Mouse (Mus musculus): ENCODE data around the gene Olfr555. TPM values are rescaled to one million over a fixed set of nuclear protein-coding genes. Genes with fewer than 3 reads are reported as not detected.
"Not testable (repeated sequence)": the region's sequence is repeated elsewhere in the genome, so short reads cannot be mapped to it uniquely, and the experiment has no call there.

Olfr555 gene
- total RNA-seq (2014; fragmentation: Nextera tagmentation) (not detected in 2 replicates), total RNA-seq (2017) (not detected in 2 replicates)

- no peak for ATAC-seq (replicated peaks; ENCODE audit: low FRiP score, low TSS enrichment, poor library complexity, severe bottlenecking)
Measured at GRCm38 (mm10) chr7:102658523-102658922, at the start of gene Olfr555. Gene Olfr555 (plus strand): TSS chr7:102658823.

- ATAC-seq (replicated peaks; ENCODE audit: low FRiP score, low TSS enrichment, poor library complexity, severe bottlenecking): no peak
Measured at GRCm38 (mm10) chr7:102618118-102618517, 40.5 kb upstream of the Olfr555 start, which contains the start of gene Olfr553. Gene Olfr553 (minus strand): TSS chr7:102618218.

- ATAC-seq (replicated peaks; ENCODE audit: low FRiP score, low TSS enrichment, poor library complexity, severe bottlenecking): no peak; the same call in 1 of the 2 replicates
Measured at GRCm38 (mm10) chr7:102619608-102620007, 39.0 kb upstream of the Olfr555 start.

- not testable (repeated sequence) for ATAC-seq (replicated peaks; ENCODE audit: low FRiP score, low TSS enrichment, poor library complexity, severe bottlenecking)
Measured at GRCm38 (mm10) chr7:102620368-102620767, 38.3 kb upstream of the Olfr555 start.

- ATAC-seq (replicated peaks; ENCODE audit: low FRiP score, low TSS enrichment, poor library complexity, severe bottlenecking): peak; percentile 88
Measured at GRCm38 (mm10) chr7:102636665-102637064, 22.0 kb upstream of the Olfr555 start.

GRCm38 (mm10) chr7:102638132-102638531, 20.5 kb upstream of the Olfr555 start, which contains the start of gene Olfr554:
Gene Olfr554 (plus strand): TSS chr7:102638432.
- ATAC-seq (replicated peaks; ENCODE audit: low FRiP score, low TSS enrichment, poor library complexity, severe bottlenecking): no peak

- ATAC-seq (replicated peaks; ENCODE audit: low FRiP score, low TSS enrichment, poor library complexity, severe bottlenecking): not testable (repeated sequence)
Measured at GRCm38 (mm10) chr7:102644945-102645344, 13.7 kb upstream of the Olfr555 start.

- ATAC-seq (replicated peaks; ENCODE audit: low FRiP score, low TSS enrichment, poor library complexity, severe bottlenecking): no peak
Measured at GRCm38 (mm10) chr7:102664599-102664998, 6.0 kb downstream of the Olfr555 start, which contains the start of gene Olfr556. Gene Olfr556 (plus strand): TSS chr7:102664899.

GRCm38 (mm10) chr7:102665378-102665777, 6.8 kb downstream of the Olfr555 start:
- ATAC-seq (replicated peaks; ENCODE audit: low FRiP score, low TSS enrichment, poor library complexity, severe bottlenecking): no peak

- ATAC-seq (replicated peaks; ENCODE audit: low FRiP score, low TSS enrichment, poor library complexity, severe bottlenecking): no peak
Measured at GRCm38 (mm10) chr7:102676225-102676624, 17.6 kb downstream of the Olfr555 start.

- no peak for ATAC-seq (replicated peaks; ENCODE audit: low FRiP score, low TSS enrichment, poor library complexity, severe bottlenecking)
Measured at GRCm38 (mm10) chr7:102681916-102682315, 23.3 kb downstream of the Olfr555 start.

GRCm38 (mm10) chr7:102686944-102687501, 28.4 kb downstream of the Olfr555 start, which contains the start of gene Trim68:
Gene Trim68 (minus strand): TSS chr7:102687327.
- ATAC-seq (replicated peaks; ENCODE audit: low FRiP score, low TSS enrichment, poor library complexity, severe bottlenecking): peak; percentile 100

GRCm38 (mm10) chr7:102695358-102696125, 36.9 kb downstream of the Olfr555 start, which contains the start of gene Olfr557:
Gene Olfr557 (plus strand): TSS chr7:102695910.
- ATAC-seq (replicated peaks; ENCODE audit: low FRiP score, low TSS enrichment, poor library complexity, severe bottlenecking): peak; percentile 91

GRCm38 (mm10) chr7:102698461-102698860, 39.8 kb downstream of the Olfr555 start:
- ATAC-seq (replicated peaks; ENCODE audit: low FRiP score, low TSS enrichment, poor library complexity, severe bottlenecking): no peak

- no peak for ATAC-seq (replicated peaks; ENCODE audit: low FRiP score, low TSS enrichment, poor library complexity, severe bottlenecking)
Measured at GRCm38 (mm10) chr7:102701915-102702314, 43.3 kb downstream of the Olfr555 start, which contains the start of gene Olfr558. Gene Olfr558 (plus strand): TSS chr7:102702215.

Other genes with a start within 250 kb of the Olfr555 start
- 270 and 301 TPM in 2 replicates for gene Rrm1, start 217.1 kb upstream of the Olfr555 start, total RNA-seq (2014; fragmentation: Nextera tagmentation)
- 1,022 TPM in 2 replicates for gene Rrm1, start 217.1 kb upstream of the Olfr555 start, total RNA-seq (2017)
- not detected in 2 replicates for gene Olfr543, start 177.1 kb upstream of the Olfr555 start, total RNA-seq (2014; fragmentation: Nextera tagmentation)
- 0.09 TPM in 1 of 2 replicates, not detected in the other for gene Olfr543, start 177.1 kb upstream of the Olfr555 start, total RNA-seq (2017)
- not detected in 2 replicates for gene Olfr544, start 170.5 kb upstream of the Olfr555 start, total RNA-seq (2014; fragmentation: Nextera tagmentation)
- 0.05 TPM in 1 of 2 replicates, not detected in the other for gene Olfr544, start 170.5 kb upstream of the Olfr555 start, total RNA-seq (2017)
- not detected in 2 replicates for gene Olfr545, start 159.2 kb upstream of the Olfr555 start, total RNA-seq (2014; fragmentation: Nextera tagmentation)
- not detected in 2 replicates for gene Olfr545, start 159.2 kb upstream of the Olfr555 start, total RNA-seq (2017)
- gene Olfr547, start 124.1 kb upstream of the Olfr555 start, total RNA-seq (2014; fragmentation: Nextera tagmentation): not detected in 2 replicates
- not detected in 2 replicates for gene Olfr547, start 124.1 kb upstream of the Olfr555 start, total RNA-seq (2017)
- gene Olfr548-ps1, start 117.9 kb upstream of the Olfr555 start, total RNA-seq (2014; fragmentation: Nextera tagmentation): not detected in 2 replicates
- not detected in 2 replicates for gene Olfr548-ps1, start 117.9 kb upstream of the Olfr555 start, total RNA-seq (2017)
- gene Olfr549, start 109.0 kb upstream of the Olfr555 start, total RNA-seq (2014; fragmentation: Nextera tagmentation): not detected in 2 replicates
- not detected in 2 replicates for gene Olfr549, start 109.0 kb upstream of the Olfr555 start, total RNA-seq (2017)
- 10.2 and 20.0 TPM in 2 replicates for gene Trim21, start 93.3 kb upstream of the Olfr555 start, total RNA-seq (2014; fragmentation: Nextera tagmentation)
- gene Trim21, start 93.3 kb upstream of the Olfr555 start, total RNA-seq (2017): 24.0 and 31.5 TPM in 2 replicates
- not detected in 2 replicates for gene Olfr550, start 87.4 kb upstream of the Olfr555 start, total RNA-seq (2014; fragmentation: Nextera tagmentation)
- gene Olfr550, start 87.4 kb upstream of the Olfr555 start, total RNA-seq (2017): 0.04 TPM in 1 of 2 replicates, not detected in the other
- not detected in 2 replicates for gene Olfr551, start 66.9 kb upstream of the Olfr555 start, total RNA-seq (2014; fragmentation: Nextera tagmentation)
- not detected in 2 replicates for gene Olfr551, start 66.9 kb upstream of the Olfr555 start, total RNA-seq (2017)
- gene Olfr552, start 61.1 kb upstream of the Olfr555 start, total RNA-seq (2014; fragmentation: Nextera tagmentation): 0.20 TPM in 1 of 2 replicates, not detected in the other
- not detected in 2 replicates for gene Olfr552, start 61.1 kb upstream of the Olfr555 start, total RNA-seq (2017)
- gene Olfr553, start 40.6 kb upstream of the Olfr555 start, total RNA-seq (2014; fragmentation: Nextera tagmentation): not detected in 2 replicates
- gene Olfr553, start 40.6 kb upstream of the Olfr555 start, total RNA-seq (2017): not detected in 2 replicates
- gene Olfr554, start 20.4 kb upstream of the Olfr555 start, total RNA-seq (2014; fragmentation: Nextera tagmentation): not detected in 2 replicates
- not detected in 2 replicates for gene Olfr554, start 20.4 kb upstream of the Olfr555 start, total RNA-seq (2017)
- not detected in 2 replicates for gene Olfr556, start 6.1 kb downstream of the Olfr555 start, total RNA-seq (2014; fragmentation: Nextera tagmentation)
- gene Olfr556, start 6.1 kb downstream of the Olfr555 start, total RNA-seq (2017): not detected in 2 replicates
- gene Trim68, start 28.5 kb downstream of the Olfr555 start, total RNA-seq (2014; fragmentation: Nextera tagmentation): 6.7 and 8.4 TPM in 2 replicates
- 1.8 and 6.0 TPM in 2 replicates for gene Trim68, start 28.5 kb downstream of the Olfr555 start, total RNA-seq (2017)
- not detected in 2 replicates for gene Olfr557, start 37.1 kb downstream of the Olfr555 start, total RNA-seq (2014; fragmentation: Nextera tagmentation)
- not detected in 2 replicates for gene Olfr557, start 37.1 kb downstream of the Olfr555 start, total RNA-seq (2017)
- gene Olfr558, start 43.4 kb downstream of the Olfr555 start, total RNA-seq (2014; fragmentation: Nextera tagmentation): not detected in 2 replicates
- not detected in 2 replicates for gene Olfr558, start 43.4 kb downstream of the Olfr555 start, total RNA-seq (2017)
- not detected in 2 replicates for gene Olfr33, start 60.2 kb downstream of the Olfr555 start, total RNA-seq (2014; fragmentation: Nextera tagmentation)
- gene Olfr33, start 60.2 kb downstream of the Olfr555 start, total RNA-seq (2017): not detected in 2 replicates
- not detected in 2 replicates for gene Olfr559, start 68.7 kb downstream of the Olfr555 start, total RNA-seq (2014; fragmentation: Nextera tagmentation)
- not detected in 2 replicates for gene Olfr559, start 68.7 kb downstream of the Olfr555 start, total RNA-seq (2017)
- not detected in 2 replicates for gene Olfr560, start 100.5 kb downstream of the Olfr555 start, total RNA-seq (2014; fragmentation: Nextera tagmentation)
- gene Olfr560, start 100.5 kb downstream of the Olfr555 start, total RNA-seq (2017): not detected in 2 replicates
- not detected in 2 replicates for gene Olfr78, start 100.6 kb downstream of the Olfr555 start, total RNA-seq (2014; fragmentation: Nextera tagmentation)
- not detected in 2 replicates for gene Olfr78, start 100.6 kb downstream of the Olfr555 start, total RNA-seq (2017)
- gene Olfr561, start 112.4 kb downstream of the Olfr555 start, total RNA-seq (2014; fragmentation: Nextera tagmentation): not detected in 2 replicates
- gene Olfr561, start 112.4 kb downstream of the Olfr555 start, total RNA-seq (2017): not detected in 2 replicates
- gene Olfr564, start 144.7 kb downstream of the Olfr555 start, total RNA-seq (2014; fragmentation: Nextera tagmentation): not detected in 2 replicates
- not detected in 2 replicates for gene Olfr564, start 144.7 kb downstream of the Olfr555 start, total RNA-seq (2017)
- not detected in 2 replicates for gene Olfr566, start 199.9 kb downstream of the Olfr555 start, total RNA-seq (2014; fragmentation: Nextera tagmentation)
- gene Olfr566, start 199.9 kb downstream of the Olfr555 start, total RNA-seq (2017): not detected in 2 replicates
- not detected in 2 replicates for gene Olfr568, start 218.3 kb downstream of the Olfr555 start, total RNA-seq (2014; fragmentation: Nextera tagmentation)
- not detected in 2 replicates for gene Olfr568, start 218.3 kb downstream of the Olfr555 start, total RNA-seq (2017)
- not detected in 2 replicates for gene Olfr569, start 232.1 kb downstream of the Olfr555 start, total RNA-seq (2014; fragmentation: Nextera tagmentation)
- not detected in 2 replicates for gene Olfr569, start 232.1 kb downstream of the Olfr555 start, total RNA-seq (2017)
- gene Olfr570, start 235.8 kb downstream of the Olfr555 start, total RNA-seq (2014; fragmentation: Nextera tagmentation): not detected in 2 replicates
- not detected in 2 replicates for gene Olfr570, start 235.8 kb downstream of the Olfr555 start, total RNA-seq (2017)